Mouse (Mus musculus) neural tube, embryonic 12.5 days (tissue): ENCODE results near the gene Camk1. TPM values are rescaled to one million over a fixed set of nuclear protein-coding genes. Genes with fewer than 3 reads are reported as not detected.

ENCODE experiments used
- ATAC-seq: fragments of 200-750 bp; cut with Nextera tagmentation; 2 replicates; pipeline ENCODE4 v1.8.0; 2017; ENCODE audit warnings: low read depth, mild to moderate bottlenecking, moderate TSS enrichment, moderate library complexity; ENCODE audit not compliant: low FRiP score
- H3K27ac ChIP-seq: fragments of 300-500 bp; sonication (generic); 2 replicates; pipeline ENCODE4 v1.5.1; 2016
- H3K27me3 ChIP-seq: fragments of 300-500 bp; sonication (generic); replicated peaks from 2 replicates; pipeline ENCODE4 v1.6.1; 2016; ENCODE audit warnings: mild to moderate bottlenecking
- H3K36me3 ChIP-seq: fragments of 300-500 bp; sonication (generic); 2 replicates; pipeline ENCODE4 v1.6.1; 2016; ENCODE audit warnings: mild to moderate bottlenecking
- H3K4me1 ChIP-seq: fragments of 300-500 bp; sonication (generic); 2 replicates; pipeline ENCODE4 v1.6.1; 2016
- H3K4me2 ChIP-seq: fragments of 300-500 bp; sonication (generic); replicated peaks from 2 replicates; pipeline ENCODE4 v1.6.1; 2016; ENCODE audit warnings: mild to moderate bottlenecking
- H3K4me3 ChIP-seq: fragments of 300-500 bp; sonication (generic); 2 replicates; pipeline ENCODE4 v1.5.1; 2016
- H3K9ac ChIP-seq: fragments of 300-500 bp; sonication (generic); 2 replicates; pipeline ENCODE4 v1.6.1; 2016; ENCODE audit warnings: mild to moderate bottlenecking
- H3K9me3 ChIP-seq: fragments of 300-500 bp; sonication (generic); 2 replicates; pipeline ENCODE4 v1.6.1; 2016; ENCODE audit warnings: mild to moderate bottlenecking
- WGBS: fragments of 180-500 bp; shearing (Covaris S2); methylation state at CpG from one replicate; pipeline ENCODE4 v1.1.7; 2016; 5-methylcytosine and 5-hydroxymethylcytosine counted together
- polyA plus RNA-seq: library from polyadenylated mRNA; unstranded; fragments of >200 nt; fragmentation: Nextera tagmentation; extraction: Ambion mirVana; gene quantifications from 2 replicates; pipeline ENCODE4 v1.2.1, GENCODE M21; 2016

Gene Camk1
- polyA plus RNA-seq, 1 experiment from 2014 or later = 61.9 TPM

- Histone ChIP-seq H3K27me3 (no peaks in the 10 kb centered on the region), H3K9me3 (no peaks in the 10 kb centered on the region), H3K4me2 (no peak overlapping the region), H3K4me3 (no peak overlapping the region), H3K9ac (no peak overlapping the region), H3K36me3 (peaks cover 35% of the 10 kb centered on the region), H3K4me1 (peaks cover 17% of the 10 kb centered on the region), H3K27ac (no peak overlapping the region)
- no peak for ATAC-seq
- WGBS = 89% methylated on average over 1 of the region's 1 CpGs
These were observed 14.4 kb downstream of the Camk1 start for GRCm38 (mm10) chr6:113329396-113329795.

GRCm38 (mm10) chr6:113326533-113327315 is 17.1 kb downstream of the Camk1 start, which contains the start of gene Ogg1:
Gene Ogg1 (plus strand): TSS chr6:113326972.
- H3K4me2 ChIP-seq = peak within 1 kb of the TSS; percentile 64
- H3K27me3 ChIP-seq = no peaks in the 10 kb centered on the region
- ATAC-seq = peak; percentile 99
- WGBS = under 1% methylated on average over 52 of the region's 52 CpGs
- peak within 1 kb of the TSS; percentile 47 for H3K4me3 ChIP-seq
- H3K9ac ChIP-seq = peak within 1 kb of the TSS; percentile 75
- H3K9me3 ChIP-seq = no peaks in the 10 kb centered on the region
- peak within 1 kb of the TSS; percentile 83 for H3K27ac ChIP-seq
- H3K36me3 ChIP-seq = peaks cover 44% of the 10 kb centered on the region
- peaks cover 15% of the 10 kb centered on the region for H3K4me1 ChIP-seq

GRCm38 (mm10) chr6:113315972-113316371 is 27.8 kb downstream of the Camk1 start:
- Histone ChIP-seq H3K36me3 (peaks cover 84% of the 10 kb centered on the region), H3K9ac (no peak overlapping the region), H3K27me3 (no peaks in the 10 kb centered on the region), H3K4me1 (no peaks in the 10 kb centered on the region), H3K27ac (no peak overlapping the region), H3K4me3 (no peak overlapping the region), H3K9me3 (no peaks in the 10 kb centered on the region), H3K4me2 (no peak overlapping the region)
- 96% methylated on average over 3 of the region's 3 CpGs for WGBS
- no peak for ATAC-seq

GRCm38 (mm10) chr6:113308141-113308540 is 35.6 kb downstream of the Camk1 start:
- Histone ChIP-seq H3K9me3 (no peaks in the 10 kb centered on the region), H3K27me3 (no peaks in the 10 kb centered on the region), H3K27ac (no peak overlapping the region), H3K4me3 (peak overlapping the region; percentile 95), H3K4me2 (peak overlapping the region; percentile 99), H3K36me3 (peaks cover 22% of the 10 kb centered on the region), H3K4me1 (peaks cover 16% of the 10 kb centered on the region), H3K9ac (peak overlapping the region; percentile 96)
- no peak for ATAC-seq
- 37% methylated on average over 5 of the region's 5 CpGs for whole genome bisulfite sequencing

- H3K36me3 ChIP-seq = peaks cover 18% of the 10 kb centered on the region
- peak overlapping the region; percentile 95 for H3K4me3 ChIP-seq
- no peaks in the 10 kb centered on the region for H3K27me3 ChIP-seq
- peak overlapping the region; percentile 98 for H3K27ac ChIP-seq
- H3K9ac ChIP-seq = peak overlapping the region; percentile 96
- peaks cover 16% of the 10 kb centered on the region for H3K4me1 ChIP-seq
- H3K4me2 ChIP-seq = peak overlapping the region; percentile 99
- peak; percentile 3; the same call in 1 of the 2 replicates for ATAC-seq
- under 1% methylated on average over 34 of the region's 34 CpGs for WGBS
- H3K9me3 ChIP-seq = no peaks in the 10 kb centered on the region
These were observed 36.2 kb downstream of the Camk1 start for GRCm38 (mm10) chr6:113307481-113308121.

GRCm38 (mm10) chr6:113306986-113307349 is 36.8 kb downstream of the Camk1 start, which contains the start of gene Brpf1:
Gene Brpf1 (plus strand): TSS chr6:113307137.
- H3K9ac ChIP-seq = peak within 1 kb of the TSS; percentile 96
- H3K27ac ChIP-seq = peak within 1 kb of the TSS; percentile 98
- peak within 1 kb of the TSS; percentile 99 for H3K4me2 ChIP-seq
- peak; percentile 60 for ATAC-seq
- H3K9me3 ChIP-seq = no peaks in the 10 kb centered on the region
- WGBS = 0% methylated on average over 32 of the region's 32 CpGs
- peak within 1 kb of the TSS; percentile 95 for H3K4me3 ChIP-seq
- H3K36me3 ChIP-seq = peaks cover 15% of the 10 kb centered on the region
- peaks cover 16% of the 10 kb centered on the region for H3K4me1 ChIP-seq
- no peaks in the 10 kb centered on the region for H3K27me3 ChIP-seq

- Histone ChIP-seq H3K4me2 (peak overlapping the region; percentile 99), H3K4me1 (peaks cover 16% of the 10 kb centered on the region), H3K27me3 (no peaks in the 10 kb centered on the region), H3K36me3 (peaks cover 15% of the 10 kb centered on the region), H3K27ac (peak overlapping the region; percentile 98), H3K9ac (peak overlapping the region; percentile 96), H3K4me3 (peak overlapping the region; percentile 95), H3K9me3 (no peaks in the 10 kb centered on the region)
- peak; percentile 98 for ATAC-seq
- under 1% methylated on average over 50 of the region's 50 CpGs for WGBS
These were observed 37.3 kb downstream of the Camk1 start for GRCm38 (mm10) chr6:113306322-113306985.

- Histone ChIP-seq H3K9me3 (no peaks in the 10 kb centered on the region), H3K4me1 (peaks cover 4% of the 10 kb centered on the region; the same call in 1 of the 2 replicates), H3K4me2 (no peak overlapping the region), H3K36me3 (no peaks in the 10 kb centered on the region), H3K4me3 (no peak overlapping the region), H3K27me3 (no peaks in the 10 kb centered on the region), H3K27ac (no peak overlapping the region), H3K9ac (no peak overlapping the region)
- 30% methylated on average over 3 of the region's 3 CpGs for WGBS
- no peak for ATAC-seq
These were observed 41.5 kb downstream of the Camk1 start for GRCm38 (mm10) chr6:113302258-113302657.

- WGBS = 84% methylated on average over 5 of the region's 5 CpGs
These were observed 42.4 kb downstream of the Camk1 start for GRCm38 (mm10) chr6:113301350-113301749.

GRCm38 (mm10) chr6:113296639-113297038 is 47.1 kb downstream of the Camk1 start:
- Histone ChIP-seq H3K4me3 (no peak overlapping the region), H3K4me2 (no peak overlapping the region), H3K27me3 (no peaks in the 10 kb centered on the region), H3K36me3 (no peaks in the 10 kb centered on the region), H3K9me3 (no peaks in the 10 kb centered on the region), H3K9ac (no peak overlapping the region), H3K4me1 (no peaks in the 10 kb centered on the region), H3K27ac (no peak overlapping the region)
- ATAC-seq = no peak
- 76% methylated on average over 4 of the region's 4 CpGs for WGBS

More at GRCm38 (mm10) chr6:113301350-113301749, 42.4 kb downstream of the Camk1 start:
- Histone ChIP-seq H3K4me1 (peaks cover 4% of the 10 kb centered on the region; the same call in 1 of the 2 replicates), H3K27ac (no peak overlapping the region), H3K4me3 (no peak overlapping the region), H3K4me2 (no peak overlapping the region), H3K9me3 (no peaks in the 10 kb centered on the region), H3K9ac (no peak overlapping the region), H3K27me3 (no peaks in the 10 kb centered on the region), H3K36me3 (no peaks in the 10 kb centered on the region)
- no peak for ATAC-seq

GRCm38 (mm10) chr6:113296046-113296445 is 47.7 kb downstream of the Camk1 start:
- H3K27me3 ChIP-seq = no peaks in the 10 kb centered on the region
- no peak for ATAC-seq
- 83% methylated on average over 2 of the region's 2 CpGs for WGBS

GRCm38 (mm10) chr6:113292938-113293337 is 50.8 kb downstream of the Camk1 start:
- Histone ChIP-seq H3K4me1 (no peaks in the 10 kb centered on the region), H3K27ac (no peak overlapping the region), H3K4me2 (no peak overlapping the region), H3K27me3 (no peaks in the 10 kb centered on the region), H3K9me3 (no peaks in the 10 kb centered on the region), H3K4me3 (no peak overlapping the region), H3K36me3 (no peaks in the 10 kb centered on the region), H3K9ac (no peak overlapping the region)
- ATAC-seq = no peak
- 76% methylated on average over 5 of the region's 5 CpGs for WGBS

More at GRCm38 (mm10) chr6:113296046-113296445, 47.7 kb downstream of the Camk1 start:
- Histone ChIP-seq H3K9me3 (no peaks in the 10 kb centered on the region), H3K4me2 (no peak overlapping the region), H3K27ac (no peak overlapping the region), H3K9ac (no peak overlapping the region), H3K4me1 (no peaks in the 10 kb centered on the region), H3K36me3 (no peaks in the 10 kb centered on the region), H3K4me3 (no peak overlapping the region)
